ENCODE assay signal across 13 mouse cellular contexts in the genomic region with DNA sequence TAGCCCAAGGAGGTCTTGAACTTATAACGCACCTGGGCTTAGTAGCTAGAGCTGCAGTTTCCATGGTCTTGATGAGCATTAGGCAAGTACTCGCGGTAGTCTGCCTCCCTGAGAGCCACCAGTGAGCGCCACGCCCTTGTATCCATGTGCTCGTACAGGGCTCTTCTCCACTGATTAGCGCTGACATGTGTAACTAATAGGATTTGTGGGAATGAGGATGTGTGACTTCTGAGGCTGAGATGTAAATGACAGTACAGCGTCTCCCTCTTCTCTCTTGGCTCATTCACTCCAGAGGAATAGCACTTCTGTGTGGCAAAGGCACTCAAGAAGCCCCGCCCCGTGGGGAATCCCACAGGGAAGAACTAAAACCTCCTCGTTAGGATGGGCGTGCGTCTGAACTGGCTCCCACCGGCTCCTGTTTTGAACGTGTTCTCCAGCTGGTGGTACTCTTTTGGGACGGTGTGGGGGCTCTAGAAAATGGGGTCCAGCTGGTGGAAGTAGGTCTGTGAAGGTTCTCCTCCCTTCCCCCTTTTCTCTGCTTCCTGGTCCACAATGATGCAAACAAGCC.
DNase-seq lines count a peak whose midpoint lies in the region; ATAC-seq lines count a peak whose summit lies in the region.
"Had no signal": no experiment of that assay in that cellular context is flagged by ENCODE, and none has a peak within 500 bp of the region (broad histone marks: within the 10 kb centered on the region; RNA-seq: fewer than 3 reads in every experiment).

No protein-coding gene starts in this region.

- H3K9ac ChIP-seq in heart, embryonic 14.5 days (ENCODE audit: low read length), result no peak overlapping the region
- no peak overlapping the region for H3K9ac ChIP-seq in midbrain, embryonic 11.5 days (ENCODE audit: low read length)
- H3K9ac ChIP-seq in midbrain, embryonic 16.5 days (ENCODE audit: low read depth, low read length), result no peak overlapping the region
- no peak overlapping the region for H3K9ac ChIP-seq in embryonic facial prominence, embryonic 14.5 days (ENCODE audit: low read depth, low read length)
- H3K9ac ChIP-seq: limb, embryonic 15.5 days; lung, embryonic 14.5 days; stomach, embryonic 15.5 days had no signal

- WGBS in heart, embryonic 14.5 days, result 54% methylated on average over 16 of the region's 16 CpGs
- 55% methylated on average over 16 of the region's 16 CpGs for WGBS in midbrain, embryonic 11.5 days
- 38% methylated on average over 16 of the region's 16 CpGs for WGBS in midbrain, embryonic 16.5 days
- WGBS in embryonic facial prominence, embryonic 14.5 days, result 45% methylated on average over 16 of the region's 16 CpGs

- no peaks in the 10 kb centered on the region for H3K27me3 ChIP-seq in heart, embryonic 14.5 days (ENCODE audit: control insufficient read depth, insufficient read depth, low read length)
- peaks cover 12% of the 10 kb centered on the region; the same call in 1 of the 2 replicates for H3K27me3 ChIP-seq in midbrain, embryonic 11.5 days (ENCODE audit: control insufficient read depth, insufficient read depth, low read length)
- H3K27me3 ChIP-seq in midbrain, embryonic 16.5 days (ENCODE audit: control insufficient read depth, insufficient read depth, low read depth, low read length), result no peaks in the 10 kb centered on the region
- peaks cover 8% of the 10 kb centered on the region; the same call in 1 of the 2 replicates for H3K27me3 ChIP-seq in embryonic facial prominence, embryonic 14.5 days (replicated peaks; ENCODE audit: control insufficient read depth, insufficient read depth, low read length)
- H3K27me3 ChIP-seq: stomach, embryonic 15.5 days had no signal

- no peak overlapping the region for H3K27ac ChIP-seq in heart, embryonic 14.5 days (replicated peaks in 1 of 2; ENCODE audit: control insufficient read depth in 1 of 2, insufficient read depth in 1 of 2, low read depth in 2 of 2, low read length in 2 of 2)
- no peak overlapping the region for H3K27ac ChIP-seq in midbrain, embryonic 11.5 days (ENCODE audit: low read depth, low read length)
- no peak overlapping the region for H3K27ac ChIP-seq in midbrain, embryonic 16.5 days (ENCODE audit: low read length)
- H3K27ac ChIP-seq in embryonic facial prominence, embryonic 14.5 days (replicated peaks; ENCODE audit: low read depth, low read length), result no peak overlapping the region
- H3K27ac ChIP-seq: limb, embryonic 15.5 days had no signal

- H3K4me2 ChIP-seq in heart, embryonic 14.5 days (ENCODE audit: low read length), result peak overlapping the region; percentile 2; the same call in 1 of the 2 replicates
- H3K4me2 ChIP-seq in midbrain, embryonic 11.5 days, result no peak overlapping the region
- H3K4me2 ChIP-seq in midbrain, embryonic 16.5 days (ENCODE audit: low read length), result no peak overlapping the region
- H3K4me2 ChIP-seq in embryonic facial prominence, embryonic 14.5 days (ENCODE audit: low read depth, low read length), result no peak overlapping the region
- H3K4me2 ChIP-seq: limb, embryonic 15.5 days; lung, embryonic 14.5 days; stomach, embryonic 15.5 days had no signal

- intact Hi-C loops in heart, postnatal 10 days (cut with DNase I), result no loop called here

- H3K4me1 ChIP-seq in heart, embryonic 14.5 days (ENCODE audit: control insufficient read depth in 2 of 2, insufficient read depth in 2 of 2, low read length in 2 of 2), result peaks cover 41 to 49% of the 10 kb centered on the region in 2 experiments
- peaks cover 13% of the 10 kb centered on the region for H3K4me1 ChIP-seq in midbrain, embryonic 11.5 days (ENCODE audit: control insufficient read depth, insufficient read depth, low read length)
- H3K4me1 ChIP-seq in midbrain, embryonic 16.5 days (ENCODE audit: control insufficient read depth, insufficient read depth, low read length), result peaks cover 16% of the 10 kb centered on the region
- peaks cover 34% of the 10 kb centered on the region for H3K4me1 ChIP-seq in embryonic facial prominence, embryonic 14.5 days (ENCODE audit: control insufficient read depth, insufficient read depth, low read length)

- H3K9me3 ChIP-seq in heart, embryonic 14.5 days (ENCODE audit: control insufficient read depth, low read length), result no peaks in the 10 kb centered on the region
- H3K9me3 ChIP-seq in midbrain, embryonic 11.5 days (ENCODE audit: control insufficient read depth, low read length), result no peaks in the 10 kb centered on the region
- H3K9me3 ChIP-seq in midbrain, embryonic 16.5 days (replicated peaks; ENCODE audit: control insufficient read depth, low read length, poor library complexity, severe bottlenecking), result no peaks in the 10 kb centered on the region
- no peaks in the 10 kb centered on the region for H3K9me3 ChIP-seq in embryonic facial prominence, embryonic 14.5 days (ENCODE audit: control insufficient read depth, low read length)
- H3K9me3 ChIP-seq: limb, embryonic 15.5 days; stomach, embryonic 15.5 days had no signal

- no peak for DNase-seq in heart, postnatal 10 days
- DNase-seq in midbrain, embryonic 11.5 days (ENCODE audit: low spot score, missing footprints), result no peak
- peak; percentile 78 for DNase-seq in embryonic facial prominence, embryonic 14.5 days (ENCODE audit: low spot score)
- no peak for DNase-seq in kidney, postnatal 36 days
- DNase-seq in thymus, postnatal 4 days, result no peak
- DNase-seq: cerebellum, adult 18-20 months; gastrocnemius, postnatal 25 days; lung, embryonic 14.5 days had no signal

- no peak overlapping the region for H3K4me3 ChIP-seq in heart, embryonic 14.5 days (ENCODE audit: control insufficient read depth in 1 of 2, insufficient read depth in 1 of 2, low read depth in 1 of 2, low read length in 2 of 2)
- no peak overlapping the region for H3K4me3 ChIP-seq in midbrain, embryonic 11.5 days (ENCODE audit: low read depth, low read length)
- H3K4me3 ChIP-seq in midbrain, embryonic 16.5 days (ENCODE audit: low read depth, low read length), result no peak overlapping the region
- H3K4me3 ChIP-seq in embryonic facial prominence, embryonic 14.5 days (ENCODE audit: low read depth, low read length), result no peak overlapping the region
- H3K4me3 ChIP-seq: limb, embryonic 15.5 days; stomach, embryonic 15.5 days had no signal

- no peak for ATAC-seq in heart, embryonic 14.5 days (ENCODE audit: insufficient number of reproducible peaks, insufficient read depth, low FRiP score, low read depth)
- ATAC-seq in midbrain, embryonic 11.5 days (ENCODE audit: low FRiP score), result peak; percentile 59; the same call in 1 of the 2 replicates
- no peak; the same call in 1 of the 2 replicates for ATAC-seq in midbrain, embryonic 16.5 days
- ATAC-seq in embryonic facial prominence, embryonic 14.5 days (ENCODE audit: low read depth), result peak; percentile 10; the same call in 1 of the 2 replicates
- ATAC-seq: inflammation-experienced regulatory T-cells, adult 6 months had no signal

- H3K36me3 ChIP-seq in heart, embryonic 14.5 days (ENCODE audit: control insufficient read depth, insufficient read depth, low read length), result no peaks in the 10 kb centered on the region
- H3K36me3 ChIP-seq in midbrain, embryonic 11.5 days (ENCODE audit: control insufficient read depth, insufficient read depth, low read length), result no peaks in the 10 kb centered on the region
- no peaks in the 10 kb centered on the region for H3K36me3 ChIP-seq in midbrain, embryonic 16.5 days (ENCODE audit: control insufficient read depth, insufficient read depth, low read length)
- no peaks in the 10 kb centered on the region for H3K36me3 ChIP-seq in embryonic facial prominence, embryonic 14.5 days (ENCODE audit: control insufficient read depth, insufficient read depth, low read length)
- H3K36me3 ChIP-seq: limb, embryonic 15.5 days; stomach, embryonic 15.5 days had no signal

Comparison
In these comparisons a context has a peak if more than half of its experiments do, and no peak if none do; other contexts are left out.
1. ATAC-seq: peak in midbrain, embryonic 11.5 days (single experiment) and embryonic facial prominence, embryonic 14.5 days (single experiment); none in heart, embryonic 14.5 days (single experiment) and midbrain, embryonic 16.5 days (single experiment).